Mouse (Mus musculus) limb, embryonic 13.5 days (tissue): ENCODE data around the gene Ccdc194. TPM values are rescaled to one million over a fixed set of nuclear protein-coding genes. Genes with fewer than 3 reads are reported as not detected.
A peak's percentile ranks its signal among the peaks of the same experiment; 100 is the strongest.

ENCODE experiments used
- ATAC-seq: fragments of 200-750 bp; cut with Nextera tagmentation; 2 replicates; pipeline ENCODE4 v1.8.0; 2017; ENCODE audit warnings: low read depth, moderate number of reproducible peaks, moderate TSS enrichment; ENCODE audit not compliant: low FRiP score
- H3K27ac ChIP-seq: fragments of 300-500 bp; sonication (generic); 2 replicates; pipeline ENCODE4 v1.5.1; 2015; ENCODE audit warnings: inconsistent platforms, mild to moderate bottlenecking, moderate library complexity
- H3K27me3 ChIP-seq: fragments of 300-500 bp; sonication (generic); 2 replicates; pipeline ENCODE4 v1.6.1; 2015; ENCODE audit warnings: mild to moderate bottlenecking, inconsistent platforms
- H3K36me3 ChIP-seq: fragments of 300-500 bp; sonication (generic); 2 replicates; pipeline ENCODE4 v1.6.1; 2015; ENCODE audit warnings: inconsistent platforms, mild to moderate bottlenecking, moderate library complexity
- H3K4me1 ChIP-seq: fragments of 300-500 bp; sonication (generic); 2 replicates; pipeline ENCODE4 v1.6.1; 2015; ENCODE audit warnings: inconsistent platforms
- H3K4me2 ChIP-seq: fragments of 300-500 bp; sonication (generic); replicated peaks from 2 replicates; pipeline ENCODE4 v1.6.1; 2015; ENCODE audit warnings: inconsistent platforms, mild to moderate bottlenecking, moderate library complexity
- H3K4me3 ChIP-seq: fragments of 300-500 bp; sonication (generic); 2 replicates; pipeline ENCODE4 v1.5.1; 2015; ENCODE audit warnings: moderate library complexity, mild to moderate bottlenecking, inconsistent platforms
- H3K9ac ChIP-seq: fragments of 300-500 bp; sonication (generic); 2 replicates; pipeline ENCODE4 v1.6.1; 2015; ENCODE audit warnings: mild to moderate bottlenecking, inconsistent platforms
- H3K9me3 ChIP-seq: fragments of 300-500 bp; sonication (generic); 2 replicates; pipeline ENCODE4 v1.6.1; 2016; ENCODE audit warnings: inconsistent platforms
- WGBS: fragments of 180-500 bp; shearing (Covaris S2); methylation state at CpG from one replicate; pipeline ENCODE4 v1.1.7; 2015; 5-methylcytosine and 5-hydroxymethylcytosine counted together
- polyA plus RNA-seq: library from polyadenylated mRNA; unstranded; fragments of >200 nt; fragmentation: Nextera tagmentation; extraction: Ambion mirVana; gene quantifications from 2 replicates; pipeline ENCODE4 v1.2.1, GENCODE M21; 2015

Ccdc194 gene
- polyA plus RNA-seq, 1 experiment from 2014 or later: 0.41 TPM

GRCm38 (mm10) chr8:71566501-71566900 is 41.0 kb upstream of the Ccdc194 start, which contains the start of gene Nxnl1:
Gene Nxnl1 (minus strand): TSS chr8:71566601.
- H3K27ac ChIP-seq: no peak within 1 kb of the TSS
- peaks cover 28% of the 10 kb centered on the region for H3K4me1 ChIP-seq
- H3K9ac ChIP-seq: no peak within 1 kb of the TSS
- H3K4me3 ChIP-seq: no peak within 1 kb of the TSS
- peaks cover 75% of the 10 kb centered on the region for H3K27me3 ChIP-seq
- H3K9me3 ChIP-seq: peaks cover 9% of the 10 kb centered on the region
- WGBS: 68% methylated on average over 3 of the region's 3 CpGs
- ATAC-seq: no peak
- no peaks in the 10 kb centered on the region for H3K36me3 ChIP-seq
- no peak within 1 kb of the TSS for H3K4me2 ChIP-seq

DNA sequence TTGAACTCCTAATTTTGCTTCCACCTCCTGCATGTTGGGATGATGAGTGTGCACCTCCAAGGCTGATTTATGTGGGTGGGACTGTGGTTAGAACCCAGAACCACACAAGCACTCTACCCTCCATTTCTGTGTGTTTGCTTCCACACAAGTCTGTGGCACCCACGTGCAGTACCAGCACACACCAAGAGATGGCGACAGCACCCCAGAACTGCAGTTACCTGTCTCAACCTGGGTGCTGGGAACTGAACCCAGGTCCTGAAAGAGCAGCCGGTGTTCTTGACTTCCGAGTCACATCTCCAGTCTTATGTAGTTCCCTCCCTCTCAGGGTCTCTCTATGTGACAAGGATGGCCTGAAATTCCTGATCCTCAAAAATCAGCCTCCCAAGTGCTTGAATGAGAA is 38.5 kb upstream of the Ccdc194 start:
- 83% methylated on average over 4 of the region's 4 CpGs for WGBS
- Histone ChIP-seq H3K4me2 (no peak overlapping the region), H3K36me3 (no peaks in the 10 kb centered on the region), H3K4me3 (no peak overlapping the region), H3K9me3 (peaks cover 9% of the 10 kb centered on the region), H3K27ac (no peak overlapping the region), H3K4me1 (peaks cover 19% of the 10 kb centered on the region), H3K9ac (no peak overlapping the region), H3K27me3 (peaks cover 99% of the 10 kb centered on the region)
- ATAC-seq: no peak

GRCm38 (mm10) chr8:71562751-71563150 is 37.2 kb upstream of the Ccdc194 start:
- peak; percentile 17; the same call in 1 of the 2 replicates for ATAC-seq
- Histone ChIP-seq H3K36me3 (no peaks in the 10 kb centered on the region), H3K4me3 (peak overlapping the region; percentile 34), H3K27me3 (peaks cover 99% of the 10 kb centered on the region), H3K4me2 (peak overlapping the region; percentile 56), H3K9me3 (peaks cover 9% of the 10 kb centered on the region), H3K9ac (peak overlapping the region; percentile 46; the same call in 1 of the 2 replicates), H3K4me1 (peaks cover 20% of the 10 kb centered on the region), H3K27ac (no peak overlapping the region)
- WGBS: 1% methylated on average over 33 of the region's 33 CpGs

- WGBS: 3% methylated on average over 15 of the region's 15 CpGs
- ATAC-seq: no peak
These were observed 35.9 kb upstream of the Ccdc194 start for GRCm38 (mm10) chr8:71561401-71561800.

GRCm38 (mm10) chr8:71560765-71561164 is 35.3 kb upstream of the Ccdc194 start:
- Histone ChIP-seq H3K4me2 (no peak overlapping the region), H3K4me1 (peaks cover 20% of the 10 kb centered on the region), H3K36me3 (no peaks in the 10 kb centered on the region), H3K9me3 (peaks cover 9% of the 10 kb centered on the region), H3K9ac (no peak overlapping the region), H3K4me3 (no peak overlapping the region), H3K27me3 (peaks cover 99% of the 10 kb centered on the region), H3K27ac (no peak overlapping the region)
- no peak for ATAC-seq
- WGBS: 85% methylated on average over 5 of the region's 5 CpGs

More at GRCm38 (mm10) chr8:71561401-71561800, 35.9 kb upstream of the Ccdc194 start:
- Histone ChIP-seq H3K4me3 (no peak overlapping the region), H3K27ac (no peak overlapping the region), H3K36me3 (no peaks in the 10 kb centered on the region), H3K4me1 (peaks cover 20% of the 10 kb centered on the region), H3K4me2 (no peak overlapping the region), H3K9me3 (peaks cover 9% of the 10 kb centered on the region), H3K27me3 (peaks cover 99% of the 10 kb centered on the region), H3K9ac (no peak overlapping the region)

- no peak overlapping the region for H3K4me2 ChIP-seq
- peaks cover 99% of the 10 kb centered on the region for H3K27me3 ChIP-seq
- WGBS: 75% methylated on average over 3 of the region's 3 CpGs
- no peak overlapping the region for H3K9ac ChIP-seq
- no peak overlapping the region for H3K27ac ChIP-seq
- peaks cover 9% of the 10 kb centered on the region for H3K9me3 ChIP-seq
- H3K4me1 ChIP-seq: peaks cover 20% of the 10 kb centered on the region
- ATAC-seq: no peak
- H3K36me3 ChIP-seq: no peaks in the 10 kb centered on the region
- no peak overlapping the region for H3K4me3 ChIP-seq
These were observed 34.6 kb upstream of the Ccdc194 start for GRCm38 (mm10) chr8:71560071-71560470.

GRCm38 (mm10) chr8:71558958-71559690 is 33.6 kb upstream of the Ccdc194 start:
- H3K4me3 ChIP-seq: peak overlapping the region; percentile 43
- peak overlapping the region; percentile 67 for H3K4me2 ChIP-seq
- peak overlapping the region; percentile 56; the same call in 1 of the 2 replicates for H3K9ac ChIP-seq
- 3% methylated on average over 24 of the region's 24 CpGs for WGBS
- peak; percentile 22; the same call in 1 of the 2 replicates for ATAC-seq
- peaks cover 94% of the 10 kb centered on the region for H3K27me3 ChIP-seq
- no peaks in the 10 kb centered on the region for H3K36me3 ChIP-seq
- H3K4me1 ChIP-seq: peaks cover 20% of the 10 kb centered on the region
- peaks cover 4% of the 10 kb centered on the region for H3K9me3 ChIP-seq
- H3K27ac ChIP-seq: no peak overlapping the region

DNA sequence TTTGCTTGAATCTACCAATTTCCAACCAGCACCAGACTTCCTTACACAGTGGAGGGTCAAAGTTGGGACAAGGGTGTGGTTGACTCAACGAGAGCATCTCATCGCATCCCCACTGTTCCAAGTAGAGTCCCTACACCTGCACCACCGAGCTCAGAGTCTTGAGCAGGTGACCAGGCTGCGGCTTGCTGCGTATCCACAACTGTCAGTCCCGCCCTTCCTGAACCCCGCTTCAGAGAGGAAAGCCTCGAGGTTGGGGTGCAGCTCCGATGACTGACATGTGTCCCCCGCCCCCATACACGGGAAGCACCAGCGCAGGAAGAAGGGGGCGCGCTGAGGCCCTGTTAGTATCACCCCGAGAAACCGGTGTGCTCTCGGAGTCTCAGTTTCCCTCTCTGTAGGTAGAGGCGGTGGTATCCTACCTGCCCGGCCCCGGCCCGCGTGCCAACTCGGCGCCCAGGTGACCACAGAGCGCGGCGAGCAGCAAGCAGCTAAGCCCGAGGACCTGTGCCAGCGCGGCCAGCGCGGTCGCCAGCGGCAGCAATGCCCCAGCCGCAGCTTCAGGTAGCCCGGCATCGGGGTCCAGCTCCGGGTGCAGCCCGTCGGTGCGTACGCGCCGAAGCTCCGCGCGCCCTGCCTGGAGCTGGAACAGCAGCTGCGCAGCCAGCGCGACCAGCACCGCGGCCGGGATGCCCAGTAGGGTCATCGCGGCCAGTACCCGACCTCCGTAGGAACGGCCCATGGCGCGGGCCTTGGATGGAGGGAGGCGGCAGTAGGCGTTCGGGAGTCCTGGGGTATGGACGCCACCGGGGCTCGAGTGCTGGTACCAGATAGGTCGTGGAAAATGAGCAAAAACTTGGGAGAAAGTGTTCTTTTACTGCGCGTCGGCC is 32.8 kb upstream of the Ccdc194 start, which contains the start of gene Tmem221:
TSS of gene Tmem221 (minus strand) at position 801 of the 887 bp plus-strand sequence.
- Histone ChIP-seq H3K4me3 (peak within 1 kb of the TSS; percentile 43), H3K4me2 (peak within 1 kb of the TSS; percentile 67), H3K9me3 (no peaks in the 10 kb centered on the region), H3K4me1 (peaks cover 20% of the 10 kb centered on the region), H3K27ac (no peak within 1 kb of the TSS), H3K27me3 (peaks cover 87% of the 10 kb centered on the region), H3K9ac (peak within 1 kb of the TSS; percentile 56; the same call in 1 of the 2 replicates), H3K36me3 (no peaks in the 10 kb centered on the region)
- WGBS: 4% methylated on average over 70 of the region's 70 CpGs
- peak; percentile 1; the same call in 1 of the 2 replicates for ATAC-seq

DNA sequence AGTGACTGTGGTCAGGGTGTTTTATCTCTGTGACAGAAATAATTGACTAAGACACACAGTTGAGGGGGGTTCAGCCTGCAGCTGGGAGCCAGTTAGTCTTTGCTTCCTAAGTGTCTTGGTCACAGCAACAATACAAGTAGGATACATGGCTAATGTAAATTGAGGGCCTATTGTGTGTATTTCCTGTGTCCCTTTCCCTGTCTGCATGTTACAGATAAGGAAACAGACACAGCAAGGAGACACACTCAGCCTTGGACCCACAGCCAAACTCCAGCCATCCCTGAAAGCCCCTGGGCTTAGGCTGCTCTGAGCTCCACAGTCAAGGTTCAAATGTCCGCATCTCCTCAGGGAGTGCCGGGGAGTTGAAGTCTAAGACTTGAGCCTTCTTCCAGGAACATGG is 29.1 kb upstream of the Ccdc194 start:
- no peaks in the 10 kb centered on the region for H3K9me3 ChIP-seq
- H3K4me3 ChIP-seq: no peak overlapping the region
- no peak overlapping the region for H3K27ac ChIP-seq
- no peak overlapping the region for H3K4me2 ChIP-seq
- ATAC-seq: no peak
- H3K9ac ChIP-seq: no peak overlapping the region
- H3K36me3 ChIP-seq: no peaks in the 10 kb centered on the region
- 84% methylated on average over 2 of the region's 2 CpGs for WGBS
- peaks cover 50% of the 10 kb centered on the region for H3K27me3 ChIP-seq
- H3K4me1 ChIP-seq: peaks cover 10% of the 10 kb centered on the region

DNA sequence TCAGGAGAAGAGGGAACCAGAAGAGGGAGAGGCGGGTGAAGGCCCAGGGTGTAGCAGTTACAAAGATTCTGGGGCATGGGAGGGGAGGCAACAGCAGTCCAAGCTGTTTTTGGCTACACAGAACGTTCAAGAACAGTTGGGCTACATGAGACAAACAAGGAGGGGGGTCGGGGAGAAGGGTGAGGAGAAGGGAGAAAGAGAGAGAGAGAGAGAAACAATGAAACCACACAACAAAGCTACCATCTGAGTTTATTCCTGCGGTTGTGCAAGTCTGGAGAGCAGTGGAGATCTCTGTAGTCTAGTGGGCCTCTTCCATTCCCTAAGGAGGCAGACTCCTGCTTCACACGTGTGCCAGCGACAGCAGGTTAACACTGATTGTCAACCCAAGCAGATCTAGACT is 28.5 kb upstream of the Ccdc194 start:
- Histone ChIP-seq H3K36me3 (no peaks in the 10 kb centered on the region), H3K4me2 (no peak overlapping the region), H3K9me3 (no peaks in the 10 kb centered on the region), H3K27me3 (peaks cover 44% of the 10 kb centered on the region), H3K9ac (no peak overlapping the region), H3K27ac (no peak overlapping the region), H3K4me1 (peaks cover 9% of the 10 kb centered on the region), H3K4me3 (no peak overlapping the region)
- 69% methylated on average over 6 of the region's 6 CpGs for WGBS
- no peak for ATAC-seq

DNA sequence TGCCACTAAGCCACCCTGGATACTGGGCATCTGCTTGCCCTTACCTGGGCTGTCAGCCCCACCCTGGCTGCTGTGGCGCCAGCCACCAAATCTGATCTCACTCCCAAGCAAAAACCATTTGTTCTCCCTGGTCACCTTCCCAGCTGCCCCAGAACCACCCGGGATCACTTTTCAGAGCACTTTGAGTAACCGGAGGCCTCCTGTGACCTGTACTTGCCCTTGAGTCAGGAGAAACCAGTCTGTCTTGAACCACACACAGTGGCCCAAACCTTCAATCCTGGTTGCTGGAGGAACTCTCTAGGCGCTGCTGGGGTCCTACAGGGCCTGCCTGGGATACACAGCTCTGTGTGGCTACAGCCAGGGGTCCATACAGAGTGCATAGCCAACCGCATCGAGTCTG is 27.3 kb upstream of the Ccdc194 start:
- WGBS: 43% methylated on average over 6 of the region's 6 CpGs

GRCm38 (mm10) chr8:71550754-71551153 is 25.2 kb upstream of the Ccdc194 start:
- no peak overlapping the region for H3K9ac ChIP-seq
- no peak overlapping the region for H3K27ac ChIP-seq
- H3K4me1 ChIP-seq: no peaks in the 10 kb centered on the region
- peaks cover 29% of the 10 kb centered on the region for H3K36me3 ChIP-seq
- H3K4me2 ChIP-seq: no peak overlapping the region
- H3K9me3 ChIP-seq: no peaks in the 10 kb centered on the region
- no peak for ATAC-seq
- H3K27me3 ChIP-seq: peaks cover 11% of the 10 kb centered on the region
- H3K4me3 ChIP-seq: no peak overlapping the region
- WGBS: 76% methylated on average over 7 of the region's 7 CpGs

More for the DNA sequence above, 27.3 kb upstream of the Ccdc194 start:
- no peaks in the 10 kb centered on the region for H3K9me3 ChIP-seq
- no peak for ATAC-seq
- H3K4me3 ChIP-seq: no peak overlapping the region
- no peak overlapping the region for H3K4me2 ChIP-seq
- H3K9ac ChIP-seq: no peak overlapping the region
- H3K4me1 ChIP-seq: no peaks in the 10 kb centered on the region
- H3K36me3 ChIP-seq: peaks cover 10% of the 10 kb centered on the region
- no peak overlapping the region for H3K27ac ChIP-seq
- peaks cover 32% of the 10 kb centered on the region for H3K27me3 ChIP-seq
